Mouse (Mus musculus): Measurements from ENCODE around the gene Pate2.

Pate2 gene

GRCm38 (mm10) chr9:35569571-35570534 lies at the start of gene Pate2, which contains the start of gene Hyls1:
Pate2 (plus strand) TSS chr9:35570284.
Hyls1 (minus strand) TSS chr9:35570398.
- DNase-seq (ENCODE audit: low spot score): peak; percentile 97

GRCm38 (mm10) chr9:35520631-35521348 lies 49.3 kb upstream of the Pate2 start:
- no peak for DNase-seq (ENCODE audit: low spot score)

- no peak for DNase-seq (ENCODE audit: low spot score)
Measured at GRCm38 (mm10) chr9:35522241-35522640, 47.8 kb upstream of the Pate2 start.

GRCm38 (mm10) chr9:35522821-35523515 lies 47.1 kb upstream of the Pate2 start:
- DNase-seq (ENCODE audit: low spot score): peak; percentile 65

- DNase-seq (ENCODE audit: low spot score): peak; percentile 85
Measured at GRCm38 (mm10) chr9:35523541-35523940, 46.5 kb upstream of the Pate2 start.

GRCm38 (mm10) chr9:35523941-35524411 lies 46.1 kb upstream of the Pate2 start:
- peak; percentile 83 for DNase-seq (ENCODE audit: low spot score)

GRCm38 (mm10) chr9:35529141-35529540 lies 40.9 kb upstream of the Pate2 start:
- DNase-seq (ENCODE audit: low spot score): no peak

GRCm38 (mm10) chr9:35529796-35530195 lies 40.3 kb upstream of the Pate2 start:
- no peak for DNase-seq (ENCODE audit: low spot score)

- DNase-seq (ENCODE audit: low spot score): peak; percentile 45
Measured at GRCm38 (mm10) chr9:35533266-35533665, 36.8 kb upstream of the Pate2 start.

- DNase-seq (ENCODE audit: low spot score): peak; percentile 80
Measured at GRCm38 (mm10) chr9:35535110-35535509, 35.0 kb upstream of the Pate2 start.

- DNase-seq (ENCODE audit: low spot score): no peak
Measured at GRCm38 (mm10) chr9:35535876-35536275, 34.2 kb upstream of the Pate2 start.

- no peak for DNase-seq (ENCODE audit: low spot score)
Measured at GRCm38 (mm10) chr9:35539001-35539750, 30.9 kb upstream of the Pate2 start.

- DNase-seq (ENCODE audit: low spot score): no peak
Measured at GRCm38 (mm10) chr9:35541024-35541423, 29.1 kb upstream of the Pate2 start.

GRCm38 (mm10) chr9:35541488-35541887 lies 28.6 kb upstream of the Pate2 start:
- peak; percentile 86 for DNase-seq (ENCODE audit: low spot score)

GRCm38 (mm10) chr9:35541941-35542340 lies 28.1 kb upstream of the Pate2 start:
- DNase-seq (ENCODE audit: low spot score): no peak

GRCm38 (mm10) chr9:35543099-35543860 lies 26.8 kb upstream of the Pate2 start:
- no peak for DNase-seq (ENCODE audit: low spot score)

GRCm38 (mm10) chr9:35544666-35545065 lies 25.4 kb upstream of the Pate2 start:
- peak; percentile 62 for DNase-seq (ENCODE audit: low spot score)

GRCm38 (mm10) chr9:35545704-35546103 lies 24.4 kb upstream of the Pate2 start:
- no peak for DNase-seq (ENCODE audit: low spot score)

GRCm38 (mm10) chr9:35546745-35547144 lies 23.3 kb upstream of the Pate2 start:
- DNase-seq (ENCODE audit: low spot score): no peak

GRCm38 (mm10) chr9:35548455-35548854 lies 21.6 kb upstream of the Pate2 start:
- DNase-seq (ENCODE audit: low spot score): no peak
